Mouse (Mus musculus) MEL (cell line): Measurements from ENCODE around the gene Cfl1. TPM values are rescaled to one million over a fixed set of nuclear protein-coding genes. Genes with fewer than 3 reads are reported as not detected.

ENCODE experiments used
- DNase-seq: peaks from one replicate; pipeline ENCODE4 v3.0.0; 2011; ENCODE audit warnings: low read depth, low spot score
- H3K27ac ChIP-seq: 2 replicates; pipeline ENCODE4 v1.5.1; 2012; ENCODE audit warnings: low read depth, mild to moderate bottlenecking, control low read depth, low read length, moderate library complexity; ENCODE audit not compliant: control insufficient read depth
- H3K27me3 ChIP-seq, 2 experiments: fragments of 150-350 bp in 1 of 2; sonication (generic) in 1 of 2; 2 replicates each; pipeline ENCODE4 v1.6.1; 2012; ENCODE audit warnings: low read length in 2 of 2, mild to moderate bottlenecking in 2 of 2, improper control_type of control experiment in 1 of 2, moderate library complexity in 1 of 2; ENCODE audit not compliant: insufficient read depth in 2 of 2, control insufficient read depth in 1 of 2
- H3K36me3 ChIP-seq, 2 experiments: 2 replicates each; pipeline ENCODE4 v1.6.1; 2012 to 2014; ENCODE audit warnings: low read length in 2 of 2, improper control_type of control experiment in 1 of 2, inconsistent platforms in 1 of 2, mild to moderate bottlenecking in 1 of 2; ENCODE audit not compliant: insufficient read depth in 2 of 2, control insufficient read depth in 1 of 2
- H3K4me1 ChIP-seq, 2 experiments: fragments of 150-350 bp in 1 of 2; sonication (generic) in 1 of 2; 2 replicates each; pipeline ENCODE4 v1.6.1; 2012; ENCODE audit warnings: low read length in 2 of 2, improper control_type of control experiment in 1 of 2, mild to moderate bottlenecking in 1 of 2; ENCODE audit not compliant: insufficient read depth in 2 of 2, control insufficient read depth in 1 of 2
- H3K4me3 ChIP-seq, 2 experiments: fragments of 150-350 bp in 1 of 2; sonication (generic) in 1 of 2; 2 replicates each; pipeline ENCODE4 v1.5.1; 2012; ENCODE audit warnings: low read depth in 2 of 2, low read length in 2 of 2, mild to moderate bottlenecking in 2 of 2, moderate library complexity in 2 of 2, control low read depth in 1 of 2, improper control_type of control experiment in 1 of 2; ENCODE audit not compliant: control insufficient read depth in 1 of 2, insufficient read depth in 1 of 2
- H3K79me2 ChIP-seq: 2 replicates; pipeline ENCODE4 v1.6.1; 2012; ENCODE audit warnings: mild to moderate bottlenecking, low read length, moderate library complexity; ENCODE audit not compliant: control insufficient read depth, poor library complexity, insufficient read depth
- H3K9ac ChIP-seq: 2 replicates; pipeline ENCODE4 v1.6.1; 2012; ENCODE audit warnings: low read depth, mild to moderate bottlenecking, control low read depth, low read length, moderate library complexity; ENCODE audit not compliant: control insufficient read depth, poor library complexity, severe bottlenecking
- H3K9me3 ChIP-seq: fragments of 150-350 bp; sonication (generic); replicated peaks from 2 replicates; pipeline ENCODE4 v1.6.1; 2012; ENCODE audit warnings: mild to moderate bottlenecking, low read length, improper control_type of control experiment, moderate library complexity; ENCODE audit not compliant: insufficient read depth
- BHLHE40 ChIP-seq: IDR thresholded peaks from 2 replicates; pipeline ENCODE4 v1.6.1; 2012; ENCODE audit warnings: low read depth, mild to moderate bottlenecking, inconsistent platforms, low read length, improper control_type of control experiment, borderline replicate concordance
- CTCF ChIP-seq, 3 experiments: IDR thresholded peaks in 2 of 3; conservative IDR thresholded peaks in 1 of 3; 2 replicates each; pipeline ENCODE4 v1.5.1; 2011 to 2012; ENCODE audit warnings: low read length in 3 of 3, low read depth in 2 of 3, mild to moderate bottlenecking in 2 of 3, improper control_type of control experiment in 1 of 3, inconsistent platforms in 1 of 3, mixed read lengths in 1 of 3, moderate library complexity in 1 of 3; ENCODE audit not compliant: control insufficient read depth in 1 of 3, insufficient read depth in 1 of 3, poor library complexity in 1 of 3, severe bottlenecking in 1 of 3
- ELF1 ChIP-seq: IDR thresholded peaks from 2 replicates; pipeline ENCODE4 v1.6.1; 2014; ENCODE audit warnings: low read depth, mild to moderate bottlenecking, inconsistent platforms, low read length, improper control_type of control experiment, moderate library complexity
- GABPA ChIP-seq: IDR thresholded peaks from 2 replicates; pipeline ENCODE4 v1.6.1; 2012; ENCODE audit warnings: low read depth, mild to moderate bottlenecking, inconsistent platforms, low read length, improper control_type of control experiment, moderate library complexity
- GATA1 ChIP-seq: IDR thresholded peaks from 2 replicates; pipeline ENCODE4 v1.6.1; 2011; ENCODE audit warnings: low read depth, low read length, improper control_type of control experiment
- KAT2A ChIP-seq: conservative IDR thresholded peaks from 2 replicates; pipeline ENCODE4 v1.6.1; 2012; ENCODE audit warnings: low read depth, low read length, improper control_type of control experiment, inconsistent platforms
- MAFK ChIP-seq: IDR thresholded peaks from 2 replicates; pipeline ENCODE4 v1.6.1; 2011; ENCODE audit warnings: low read depth, mild to moderate bottlenecking, low read length, improper control_type of control experiment, borderline replicate concordance
- MAX ChIP-seq: IDR thresholded peaks from 2 replicates; pipeline ENCODE4 v1.6.1; 2011; ENCODE audit warnings: low read length, improper control_type of control experiment
- MXI1 ChIP-seq: IDR thresholded peaks from 2 replicates; pipeline ENCODE4 v1.6.1; 2011; ENCODE audit warnings: mild to moderate bottlenecking, low read depth, low read length, improper control_type of control experiment
- MYB ChIP-seq: IDR thresholded peaks from 2 replicates; pipeline ENCODE4 v1.6.1; 2011; ENCODE audit warnings: mild to moderate bottlenecking, low read depth, low read length, improper control_type of control experiment
- MYC ChIP-seq: IDR thresholded peaks from 2 replicates; pipeline ENCODE4 v1.6.1; 2011; ENCODE audit warnings: low read depth, mild to moderate bottlenecking, low read length, improper control_type of control experiment, moderate library complexity
- POLR2A ChIP-seq, 2 experiments: IDR thresholded peaks; 2 replicates each; pipeline ENCODE4 v1.6.1; 2011 to 2012; ENCODE audit warnings: low read length in 2 of 2, mild to moderate bottlenecking in 2 of 2, control low read depth in 1 of 2, improper control_type of control experiment in 1 of 2, low read depth in 1 of 2, moderate library complexity in 1 of 2; ENCODE audit not compliant: control insufficient read depth in 1 of 2, insufficient read depth in 1 of 2, poor library complexity in 1 of 2
- POLR2AphosphoS2 ChIP-seq: IDR thresholded peaks from 2 replicates; pipeline ENCODE4 v1.6.1; 2011; ENCODE audit warnings: low read length, improper control_type of control experiment
- RAD21 ChIP-seq: IDR thresholded peaks from 2 replicates; pipeline ENCODE4 v1.6.1; 2011; ENCODE audit warnings: mild to moderate bottlenecking, low read depth, low read length, improper control_type of control experiment
- SIN3A ChIP-seq: IDR thresholded peaks from 2 replicates; pipeline ENCODE4 v1.6.1; 2012; ENCODE audit warnings: low read length, improper control_type of control experiment, inconsistent platforms
- SMC3 ChIP-seq: IDR thresholded peaks from 2 replicates; pipeline ENCODE4 v1.6.1; 2011; ENCODE audit warnings: low read depth, low read length, improper control_type of control experiment
- TAL1 ChIP-seq: IDR thresholded peaks from 2 replicates; pipeline ENCODE4 v1.6.1; 2012; ENCODE audit warnings: mild to moderate bottlenecking, inconsistent platforms, low read length, moderate library complexity, mixed read lengths
- TBP ChIP-seq: IDR thresholded peaks from 2 replicates; pipeline ENCODE4 v1.8.0; 2011; ENCODE audit warnings: low read depth, low read length, improper control_type of control experiment
- TCF12 ChIP-seq: IDR thresholded peaks from 2 replicates; pipeline ENCODE4 v1.6.1; 2014; ENCODE audit warnings: low read depth, mild to moderate bottlenecking, inconsistent platforms, low read length, improper control_type of control experiment, moderate library complexity
- UBTF ChIP-seq: IDR thresholded peaks from 2 replicates; pipeline ENCODE4 v1.6.1; 2012; ENCODE audit warnings: low read depth, mild to moderate bottlenecking, inconsistent platforms, low read length, improper control_type of control experiment, moderate library complexity, borderline replicate concordance; ENCODE audit not compliant: insufficient read depth
- USF1 ChIP-seq: IDR thresholded peaks from 2 replicates; pipeline ENCODE4 v1.6.1; 2014; ENCODE audit warnings: low read depth, mild to moderate bottlenecking, inconsistent platforms, low read length, improper control_type of control experiment, moderate library complexity
- USF2 ChIP-seq, 2 experiments: IDR thresholded peaks; 2 replicates each; pipeline ENCODE4 v1.6.1; 2011 to 2012; ENCODE audit warnings: improper control_type of control experiment in 2 of 2, low read length in 2 of 2, borderline replicate concordance in 1 of 2, inconsistent platforms in 1 of 2, low read depth in 1 of 2, mild to moderate bottlenecking in 1 of 2; ENCODE audit not compliant: insufficient read depth in 1 of 2
- ZC3H11A ChIP-seq: IDR thresholded peaks from 2 replicates; pipeline ENCODE4 v1.6.1; 2012; ENCODE audit warnings: low read depth, mild to moderate bottlenecking, inconsistent platforms, low read length, improper control_type of control experiment
- ZKSCAN1 ChIP-seq: IDR thresholded peaks from 2 replicates; pipeline ENCODE4 v1.6.1; 2012; ENCODE audit warnings: low read depth, mild to moderate bottlenecking, inconsistent platforms, low read length, improper control_type of control experiment, moderate library complexity
- polyA plus RNA-seq, 2 experiments: library from polyadenylated mRNA; stranded (reverse) in 1 of 2; unstranded in 1 of 2; fragments of >175 nt in 1 of 2; fragments of >200 nt in 1 of 2; gene quantifications; 2 replicates each; pipeline versions ENCODE4 v1.2.1 to v1.2.4; 2012; ENCODE audit warnings: low replicate concordance in 2 of 2, low read depth in 1 of 2; ENCODE audit not compliant: insufficient read length in 2 of 2, insufficient read depth in 1 of 2, missing spikeins in 1 of 2
- total RNA-seq: library from RNA; depleted of rRNA; stranded (reverse); fragments of 300-350 nt; gene quantifications from 2 replicates; pipeline ENCODE4 v1.2.3, GENCODE M21; 2012

Gene Cfl1
- total and polyA plus RNA-seq, 3 experiments = 880 to 2,037 TPM; not detected in 1

- Histone ChIP-seq H3K9ac (0 out of 2 replicates have a peak overlapping the region, but pooled peaks have one; percentile 13), H3K36me3 (no peaks in the 10 kb centered on the region; a peak in 1 of 4 replicates), H3K27me3 (no peaks in the 10 kb centered on the region), H3K27ac (no peak overlapping the region), H3K9me3 (no peaks in the 10 kb centered on the region), H3K4me1 (no peaks in the 10 kb centered on the region), H3K79me2 (no peaks in the 10 kb centered on the region), H3K4me3 (no peak overlapping the region)
- peak; percentile 90 for DNase-seq
- TF ChIP-seq RAD21 (peak; percentile 95), POLR2A (IDR thresholded peaks at IDR 0.05; ENCODE audit: control insufficient read depth in 1 of 2, insufficient read depth in 1 of 2, low read depth in 1 of 2, low read length in 2 of 2, poor library complexity in 1 of 2) (no peak), MYC (0 out of 2 replicates have a peak, but pooled peaks have one; percentile 30), BHLHE40 (no peak), SMC3 (peak; percentile 95), KAT2A (no peak), ZC3H11A (peak; percentile 88), GATA1 (no peak), SIN3A (peak; percentile 66), MAX (peak; percentile 19; the same call in 1 of the 2 replicates), TCF12 (no peak), MAFK (no peak), MXI1 (no peak; the same call in 1 of the 2 replicates), CTCF (IDR thresholded peaks at IDR 0.05 in 2 of 3, conservative IDR thresholded peaks at IDR 0.05 in 1 of 3; ENCODE audit: control insufficient read depth in 1 of 3, insufficient read depth in 1 of 3, low read depth in 2 of 3, low read length in 3 of 3, poor library complexity in 1 of 3, severe bottlenecking in 1 of 3) (peak; percentile 92 to 100 (median 99))
Observed at GRCm38 (mm10) chr19:5529325-5530137, 39.3 kb downstream of the Cfl1 start.

GRCm38 (mm10) chr19:5530138-5530524 is 39.9 kb downstream of the Cfl1 start:
- TF ChIP-seq MXI1 = no peak
- no peak for TF ChIP-seq USF2 (IDR thresholded peaks at IDR 0.05; ENCODE audit: borderline replicate concordance in 1 of 2, insufficient read depth in 1 of 2, low read depth in 1 of 2, low read length in 2 of 2)
- TF ChIP-seq POLR2AphosphoS2 = no peak
- no peak for TF ChIP-seq USF1
- TF ChIP-seq MYB = no peak
- no peak for TF ChIP-seq ZKSCAN1
- no peak for TF ChIP-seq GABPA
- TF ChIP-seq ELF1 = no peak
- no peak for TF ChIP-seq UBTF
- TF ChIP-seq ZC3H11A = no peak
- TF ChIP-seq BHLHE40 = no peak
- no peak for TF ChIP-seq RAD21
- TF ChIP-seq MYC = no peak
- no peak for TF ChIP-seq TBP
- TF ChIP-seq CTCF (IDR thresholded peaks at IDR 0.05 in 2 of 3, conservative IDR thresholded peaks at IDR 0.05 in 1 of 3; ENCODE audit: control insufficient read depth in 1 of 3, insufficient read depth in 1 of 3, low read depth in 2 of 3, low read length in 3 of 3, poor library complexity in 1 of 3, severe bottlenecking in 1 of 3) = no peak
- TF ChIP-seq TAL1 = no peak
- TF ChIP-seq, all 39 proteins: peak for 0
- DNase-seq = no peak
- Histone ChIP-seq H3K27me3 (no peaks in the 10 kb centered on the region), H3K36me3 (no peaks in the 10 kb centered on the region; a peak in 1 of 4 replicates), H3K4me3 (no peak overlapping the region), H3K79me2 (no peaks in the 10 kb centered on the region), H3K9me3 (no peaks in the 10 kb centered on the region), H3K27ac (no peak overlapping the region), H3K4me1 (no peaks in the 10 kb centered on the region), H3K9ac (no peak overlapping the region)
